Mouse (Mus musculus): ENCODE measurements at regions not wholly inside any gene's neighbourhood (a gene's known extent, or its start where the extent isn't known, plus 50 kb on each side); places are given as distances from the start of the nearest gene placed in this dataset.
A peak's percentile ranks its signal among the peaks of the same experiment; 100 is the strongest.

DNA sequence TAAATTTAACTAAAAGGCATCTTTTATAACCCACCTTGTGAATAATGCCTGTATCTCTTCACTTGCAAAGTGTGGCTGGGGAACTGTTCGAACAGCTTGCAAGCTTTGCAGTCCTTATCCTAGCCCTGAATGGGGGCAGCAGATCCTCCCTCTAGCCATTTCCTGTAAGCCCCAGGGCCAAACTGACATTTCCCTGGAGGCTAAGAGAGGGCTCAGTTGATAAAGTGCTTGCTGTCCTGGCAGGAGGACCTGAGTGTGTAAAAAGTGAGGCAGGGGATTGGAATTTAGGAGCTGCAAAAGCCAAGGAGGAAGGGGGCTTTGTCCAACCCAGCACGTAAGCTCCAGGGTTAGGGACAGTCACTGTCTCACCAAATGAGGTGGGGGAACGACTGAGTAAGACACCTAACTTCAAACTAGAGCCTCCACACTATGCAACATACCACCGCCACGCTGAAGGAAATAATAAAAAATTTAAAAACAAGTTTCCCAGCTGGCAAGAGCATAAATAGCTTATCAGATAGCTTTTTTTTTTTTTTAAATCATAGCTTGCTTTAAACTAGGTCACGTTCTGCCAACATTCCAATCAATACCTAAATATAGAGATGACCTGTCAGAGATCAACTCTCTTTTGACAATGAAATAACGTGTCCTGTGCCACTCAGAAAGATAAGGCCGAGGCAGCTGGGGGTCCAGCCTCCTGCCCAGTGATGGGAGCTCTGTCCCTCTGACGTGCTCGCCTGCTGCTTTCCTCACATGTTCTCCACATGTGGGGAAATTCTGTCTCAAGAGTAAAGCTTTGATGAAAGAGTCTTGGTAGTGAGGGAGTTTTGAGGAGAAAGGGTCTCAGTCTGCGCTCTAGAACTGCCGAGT lies 146.0 kb downstream of the Zfp36l1 start:
- DNase-seq, result no peak

DNA sequence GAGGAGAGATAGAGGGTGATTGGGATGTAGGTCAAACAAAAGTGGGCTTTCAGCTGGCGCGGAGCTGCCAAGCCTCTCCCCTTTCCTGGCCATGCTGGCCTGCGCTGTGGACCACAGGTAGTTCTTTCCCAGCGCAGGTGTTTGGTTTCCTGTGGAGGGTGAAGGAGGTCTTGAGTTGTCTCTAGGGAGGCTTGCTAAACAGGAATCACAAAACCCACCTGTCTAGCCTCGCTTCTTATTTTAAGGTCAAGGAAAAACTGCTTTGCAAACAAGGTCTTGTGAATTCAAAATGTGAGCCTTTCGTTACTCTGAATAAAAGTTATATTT lies 146.6 kb downstream of the Zfp36l1 start:
- no peak for DNase-seq

DNA sequence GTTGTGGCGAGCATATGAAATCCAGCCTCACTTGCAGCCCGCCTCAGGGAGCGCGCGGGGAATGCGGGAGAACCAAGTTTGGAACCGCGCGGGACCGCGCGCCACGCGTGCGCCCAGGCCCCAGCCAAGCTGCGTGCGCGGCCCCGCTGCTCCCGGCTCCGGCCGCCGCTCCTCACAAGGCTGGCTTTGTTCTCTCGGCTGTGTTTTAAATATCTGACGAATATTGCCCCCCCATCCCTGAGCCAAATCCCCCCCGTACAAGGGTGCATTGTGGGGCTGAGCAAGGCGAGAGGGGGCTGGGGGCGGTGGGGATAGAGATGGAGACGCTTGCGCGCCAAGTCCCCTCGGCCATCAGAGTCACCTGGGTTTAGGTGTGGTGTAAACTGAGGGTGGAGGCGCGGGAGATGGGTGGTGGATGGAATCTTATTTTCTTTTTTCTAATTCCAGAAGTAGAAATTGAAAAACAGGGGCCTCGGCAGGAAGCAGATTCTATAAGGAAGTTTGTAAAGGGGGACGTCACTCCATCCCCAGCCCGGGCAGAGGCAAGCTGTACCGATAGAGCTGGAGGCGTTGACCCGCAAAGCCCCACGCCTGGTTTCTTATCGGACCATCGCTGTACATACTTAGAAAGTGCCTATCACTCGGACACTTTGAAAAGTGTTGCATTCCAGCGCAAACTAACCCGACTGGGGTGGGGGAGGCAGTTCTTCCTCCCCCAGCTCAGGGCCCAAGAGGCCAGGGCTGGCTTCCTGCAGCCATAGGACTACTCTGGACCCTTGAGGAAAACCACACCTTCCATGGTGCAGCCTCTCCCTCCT lies 147.1 kb downstream of the Zfp36l1 start:
- peak; percentile 28 to 48 for DNase-seq

DNA sequence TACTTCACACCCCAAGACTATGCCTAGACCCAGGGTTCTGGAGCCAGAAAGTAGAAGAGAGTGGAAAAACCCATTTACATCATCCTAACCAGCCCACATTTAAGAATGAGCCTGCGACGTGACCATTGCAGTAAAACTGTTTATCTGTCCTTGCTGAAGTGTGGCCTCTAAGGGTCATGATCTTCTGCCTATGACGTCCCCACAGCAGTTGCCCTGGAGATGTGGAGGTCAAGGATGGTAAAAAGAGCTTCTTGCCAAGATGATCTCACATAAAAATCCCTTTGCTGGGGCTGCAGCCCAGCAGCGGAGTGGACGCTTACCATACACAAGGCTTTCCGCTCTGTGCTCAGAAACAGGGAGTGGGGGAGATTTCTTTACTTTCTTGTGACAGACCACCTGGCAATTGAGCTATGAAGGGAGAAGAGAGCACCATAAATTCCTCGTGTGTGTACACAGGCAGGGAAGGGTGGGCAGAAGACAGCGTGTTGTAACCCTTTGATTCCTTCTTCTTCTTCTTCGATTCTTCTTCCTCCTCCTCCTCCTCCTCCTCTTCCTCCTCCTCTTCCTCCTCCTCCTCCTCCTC lies 149.3 kb downstream of the Zfp36l1 start:
- no peak for DNase-seq

DNA sequence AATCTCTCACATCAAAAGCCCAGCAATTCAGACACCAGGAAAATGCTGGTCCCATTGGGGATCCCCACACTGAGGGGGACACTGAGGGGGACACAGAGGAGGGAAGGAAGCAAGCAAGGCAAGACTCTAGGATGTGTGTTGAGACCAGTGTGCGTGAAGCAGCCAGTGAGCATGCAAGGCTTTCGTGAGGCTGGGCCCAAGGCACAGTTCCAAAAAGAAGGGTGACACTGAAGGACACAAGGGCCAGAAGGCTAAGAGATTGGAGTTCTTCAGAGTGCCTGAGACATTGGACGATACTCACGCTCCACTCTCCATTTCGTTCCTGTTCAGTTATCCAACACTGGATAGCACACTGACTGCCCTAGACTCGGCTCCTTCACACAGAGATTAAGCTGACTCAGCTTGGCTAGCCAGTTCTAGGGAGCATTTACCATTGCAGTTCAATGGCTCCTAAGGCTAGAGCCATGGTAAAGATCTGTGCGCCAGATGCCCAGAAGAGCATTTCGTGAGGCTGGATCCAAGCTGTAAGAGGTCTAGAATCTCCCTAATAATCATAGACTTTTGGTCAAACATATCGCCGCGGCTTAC lies 150.1 kb downstream of the Zfp36l1 start:
- no peak for DNase-seq

DNA sequence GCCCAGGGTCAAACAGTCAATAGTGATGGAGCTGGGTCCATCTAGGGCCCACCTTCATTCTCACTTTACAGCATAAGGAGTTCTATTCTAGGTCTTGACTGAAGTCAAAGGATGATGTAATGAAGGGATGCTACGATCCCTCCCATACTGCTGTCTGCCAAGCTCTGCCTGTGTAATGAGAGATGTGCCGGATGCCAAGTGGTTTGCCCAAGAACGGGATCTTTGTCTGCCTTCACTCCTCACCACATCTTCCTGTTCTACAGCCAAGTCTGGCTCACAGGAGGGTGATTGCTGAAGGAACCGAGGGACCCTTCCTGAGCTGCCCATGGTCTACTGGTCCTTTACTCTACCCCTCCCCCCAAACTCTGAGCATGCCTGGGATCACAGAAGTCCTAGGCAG lies 150.9 kb downstream of the Zfp36l1 start:
- no peak for DNase-seq

DNA sequence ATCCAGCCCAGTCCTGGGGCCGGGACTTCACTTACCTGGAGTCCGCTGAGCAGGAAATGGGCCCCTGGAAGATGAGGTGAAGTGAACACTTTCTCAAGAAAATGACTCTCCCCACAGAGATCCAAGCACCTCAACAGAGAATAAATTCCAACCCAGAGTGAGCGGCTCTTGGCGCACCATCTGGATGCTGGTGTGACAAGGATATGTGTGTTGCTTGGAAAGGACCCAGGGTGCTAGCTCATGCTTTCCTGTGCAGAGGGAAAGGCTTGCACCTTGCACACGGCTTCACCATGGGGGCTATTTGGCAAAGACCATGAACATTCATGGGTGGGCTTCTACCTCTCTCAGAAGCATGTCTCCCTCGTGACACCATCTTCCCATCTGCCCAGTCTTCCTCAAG lies 151.7 kb downstream of the Zfp36l1 start:
- no peak for DNase-seq

DNA sequence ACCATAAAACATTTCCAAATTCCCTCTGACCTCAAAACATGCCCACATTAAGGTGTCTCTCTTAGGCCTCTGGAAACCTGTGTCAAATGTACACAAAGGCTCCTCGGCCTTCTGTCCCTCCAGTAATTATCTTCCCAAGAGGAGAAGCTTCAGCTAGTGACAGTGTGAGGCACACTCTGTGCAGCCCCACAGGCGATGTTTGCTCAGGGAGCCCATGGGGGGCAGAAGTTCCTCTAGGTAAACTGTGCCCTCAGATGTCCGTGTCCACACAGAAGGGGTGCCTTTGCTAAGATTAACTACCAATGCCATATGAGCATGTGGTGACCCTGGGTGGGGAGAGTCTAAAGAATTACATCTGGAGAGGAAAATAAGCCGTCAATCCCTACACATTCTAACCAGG lies 152.4 kb downstream of the Zfp36l1 start:
- no peak for DNase-seq

DNA sequence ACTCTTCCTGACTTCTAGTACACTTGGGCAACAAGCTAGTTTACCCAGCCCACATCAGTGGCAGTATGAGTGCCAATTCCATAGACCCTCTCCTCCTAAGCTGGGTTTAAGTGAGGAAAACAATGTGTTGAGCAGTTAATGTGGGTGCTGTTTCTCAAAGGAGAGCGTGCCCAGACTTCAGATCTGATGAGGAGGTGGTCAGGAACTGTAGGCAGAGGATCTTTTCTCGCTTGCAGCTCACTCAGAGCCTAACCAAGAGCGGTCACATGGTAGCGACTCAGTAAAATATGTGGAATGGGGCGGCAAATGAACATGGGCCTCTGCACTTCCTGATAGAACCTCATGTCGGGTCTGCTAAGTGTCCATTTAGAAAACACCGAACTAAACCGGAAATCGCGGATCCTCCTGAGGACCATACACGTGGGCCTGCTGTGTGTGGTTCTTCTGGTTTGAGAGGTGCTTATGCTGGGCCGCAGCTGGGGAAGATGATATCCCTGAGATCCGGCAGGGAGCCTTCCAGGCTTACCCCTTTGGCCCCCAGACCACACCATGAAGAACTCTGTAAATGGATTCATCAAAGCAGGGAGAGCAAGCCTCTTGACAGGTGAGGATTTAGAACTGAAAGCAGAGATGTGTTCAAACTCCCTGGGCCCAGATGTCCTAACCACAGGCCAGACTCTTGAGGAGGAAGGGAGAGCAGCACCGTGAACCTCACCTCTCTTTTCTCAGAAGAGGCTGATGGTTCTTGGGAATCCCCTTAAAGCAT lies 153.1 kb downstream of the Zfp36l1 start:
- no peak for DNase-seq

DNA sequence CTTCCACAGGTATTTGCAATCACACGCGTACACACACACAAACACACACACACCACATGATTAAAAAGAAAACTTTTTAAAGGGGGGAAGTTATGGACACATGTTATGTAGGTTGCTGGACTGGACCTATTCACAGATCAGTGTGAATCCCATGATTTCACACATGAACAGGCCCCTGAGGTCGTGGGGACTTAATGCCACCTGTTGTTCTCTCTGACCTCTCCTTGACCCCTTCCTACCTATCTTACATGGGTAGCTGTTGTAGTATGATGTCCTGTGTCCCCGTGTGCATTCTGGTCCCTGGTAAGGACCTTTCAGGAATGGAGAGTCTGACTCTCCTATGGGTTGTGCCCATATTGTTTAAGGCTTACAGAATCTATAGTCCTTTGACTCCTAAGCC lies 155.6 kb downstream of the Zfp36l1 start:
- DNase-seq, result no peak

DNA sequence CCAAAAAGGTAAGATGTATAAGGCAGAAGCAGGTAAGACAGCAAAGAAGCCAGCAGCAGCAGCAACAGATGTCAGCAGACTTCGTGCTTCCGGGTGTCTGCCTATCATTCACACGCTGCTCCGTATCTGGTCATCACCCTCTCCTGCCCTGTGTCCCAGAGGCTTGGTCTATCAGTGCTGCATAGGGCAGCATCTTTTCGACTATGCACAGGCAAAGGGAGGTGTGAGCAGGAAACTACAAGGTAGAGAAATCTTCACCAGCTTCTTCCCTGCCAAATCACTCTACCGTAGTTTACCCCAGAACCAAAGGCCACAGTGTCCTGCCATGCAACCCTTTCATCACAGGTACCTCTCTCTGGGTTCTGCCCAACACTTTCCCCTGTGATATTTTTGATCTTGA lies 156.5 kb downstream of the Zfp36l1 start:
- no peak for DNase-seq

DNA sequence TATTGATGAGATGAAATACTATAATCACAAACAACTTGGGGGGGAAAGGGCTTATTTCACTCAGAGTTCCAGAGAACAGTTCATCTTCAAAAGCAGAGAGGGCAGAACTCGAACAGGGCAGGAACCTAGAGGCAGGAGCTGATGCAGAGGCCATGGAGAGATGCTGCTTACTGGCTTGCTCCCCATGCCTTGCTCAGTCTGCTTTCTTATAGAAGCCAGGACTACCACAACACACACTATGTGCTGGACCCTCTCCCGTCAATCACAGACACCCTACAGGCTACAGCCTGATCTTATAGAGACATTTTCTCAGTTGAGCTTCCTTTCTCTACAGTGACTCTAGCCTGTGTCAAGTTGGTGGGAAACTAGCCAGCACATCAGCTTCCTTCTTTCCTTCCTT lies 157.3 kb downstream of the Zfp36l1 start:
- no peak for DNase-seq

DNA sequence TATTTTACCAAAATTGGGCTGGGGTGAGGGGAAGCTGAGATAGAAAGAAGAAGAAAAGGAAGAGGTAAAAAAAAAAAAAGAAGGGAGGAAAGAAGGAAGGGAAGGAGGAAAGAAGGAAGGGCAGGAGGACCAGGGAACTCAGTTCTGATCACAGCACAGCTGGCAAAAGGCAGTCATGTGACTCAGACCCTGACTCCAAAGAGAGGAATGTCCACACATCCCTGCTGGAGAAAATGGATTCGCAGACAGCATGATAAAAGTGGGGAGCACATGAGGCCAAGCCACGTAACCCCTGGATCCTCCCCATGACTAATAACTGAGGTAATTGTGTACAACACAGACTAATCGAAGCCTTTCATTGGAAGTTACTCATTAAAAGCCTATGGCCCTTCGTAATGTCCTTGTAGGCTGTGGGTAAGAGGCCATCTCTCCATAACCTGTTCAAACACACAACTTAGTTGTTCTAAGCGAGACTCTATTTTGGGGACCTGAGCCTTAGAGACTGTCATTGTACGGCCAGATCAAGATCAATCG lies 162.2 kb downstream of the Zfp36l1 start:
- no peak for DNase-seq

DNA sequence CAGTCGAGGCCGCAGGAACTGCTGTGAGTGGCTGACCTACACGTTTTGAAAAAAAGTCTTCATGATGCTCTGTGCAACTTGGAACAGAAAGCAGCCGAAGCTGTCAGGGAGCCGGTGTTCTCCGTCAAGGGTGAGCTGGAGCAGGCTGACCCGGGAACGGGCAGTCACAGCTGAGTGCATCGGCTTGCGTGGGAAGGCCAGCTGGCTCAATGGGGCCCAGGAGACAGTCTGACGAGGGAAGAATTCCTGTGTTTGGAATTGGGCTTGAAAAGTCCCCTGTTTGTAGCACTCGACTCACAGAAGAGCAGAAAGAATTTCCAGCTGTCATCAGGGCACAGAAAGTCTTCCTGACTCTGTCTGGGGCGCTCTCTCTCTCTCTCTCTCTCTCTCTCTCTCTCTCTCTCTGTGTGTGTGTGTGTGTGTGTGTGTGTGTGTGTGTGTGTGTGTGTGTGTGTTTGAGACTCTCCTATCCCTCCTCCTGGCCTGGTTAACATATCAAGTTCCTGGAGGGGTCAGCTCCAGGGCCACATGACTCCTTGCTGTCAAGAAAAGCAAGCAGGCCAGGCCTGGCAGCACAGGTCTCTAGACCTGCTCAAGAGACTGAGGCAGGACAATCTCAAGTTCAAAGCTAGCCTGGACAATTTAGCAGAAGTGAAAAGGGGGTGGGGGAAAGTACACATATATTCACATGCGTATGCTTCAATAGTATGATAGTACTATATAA lies 163.6 kb downstream of the Zfp36l1 start:
- no peak for DNase-seq

DNA sequence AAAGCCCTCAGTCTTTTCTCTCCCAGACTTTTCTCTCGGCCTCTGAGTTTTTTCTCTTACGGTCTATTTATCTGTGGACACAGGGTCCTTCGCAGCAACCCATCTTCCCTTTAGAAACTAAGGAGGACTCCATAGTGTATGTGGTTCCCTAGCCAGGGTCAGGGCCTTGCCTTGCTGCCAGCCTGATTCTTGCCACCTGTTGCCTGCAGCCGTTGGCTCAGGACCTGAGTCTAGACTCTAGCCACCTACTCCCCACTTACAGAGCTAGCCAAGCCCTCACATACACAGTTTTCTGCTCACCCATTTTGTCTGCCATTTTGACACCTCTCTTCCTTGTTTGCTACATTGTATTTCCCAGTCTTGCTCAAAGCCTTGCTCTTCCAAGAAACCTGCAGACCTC lies 165.2 kb downstream of the Zfp36l1 start:
- no peak for DNase-seq

DNA sequence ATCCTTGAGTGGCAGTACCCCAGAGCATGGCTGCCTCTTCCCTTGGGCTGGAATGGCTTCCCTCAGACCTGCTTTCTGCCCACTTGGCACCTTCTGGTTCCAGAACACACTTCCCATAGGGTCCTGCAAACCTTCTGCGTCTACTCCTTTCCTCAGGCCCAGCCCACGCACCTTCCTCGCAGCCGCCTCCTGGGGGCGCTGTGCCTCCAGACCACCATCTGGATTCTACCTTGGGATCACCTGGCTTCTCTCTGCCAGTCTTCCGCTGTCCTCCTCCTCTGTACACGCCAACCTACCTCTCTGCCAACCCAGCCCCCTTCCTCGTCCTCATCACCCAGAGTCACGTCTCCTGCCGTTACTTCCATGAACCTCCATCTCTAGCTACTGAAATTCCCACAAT lies 166.0 kb downstream of the Zfp36l1 start:
- DNase-seq, result no peak

DNA sequence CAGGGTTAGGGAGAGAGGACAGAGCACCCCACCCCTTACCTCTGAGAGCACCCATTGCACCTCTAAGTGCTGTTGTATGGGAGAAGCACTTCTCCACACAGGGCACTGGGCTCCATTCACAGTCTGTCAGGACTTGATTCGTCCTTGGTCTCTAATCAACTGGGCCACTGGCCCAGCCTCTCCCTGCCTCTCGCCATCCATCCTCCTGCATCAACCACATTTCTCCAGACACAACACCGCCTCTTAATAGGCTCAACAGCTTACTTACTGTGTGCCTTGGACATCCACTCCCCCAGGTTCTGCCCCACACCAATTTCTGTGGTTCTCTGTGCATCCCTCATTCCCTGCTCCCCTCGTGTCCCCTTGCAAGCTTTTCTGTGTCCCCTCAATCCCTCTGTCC lies 166.9 kb downstream of the Zfp36l1 start:
- DNase-seq, result no peak

DNA sequence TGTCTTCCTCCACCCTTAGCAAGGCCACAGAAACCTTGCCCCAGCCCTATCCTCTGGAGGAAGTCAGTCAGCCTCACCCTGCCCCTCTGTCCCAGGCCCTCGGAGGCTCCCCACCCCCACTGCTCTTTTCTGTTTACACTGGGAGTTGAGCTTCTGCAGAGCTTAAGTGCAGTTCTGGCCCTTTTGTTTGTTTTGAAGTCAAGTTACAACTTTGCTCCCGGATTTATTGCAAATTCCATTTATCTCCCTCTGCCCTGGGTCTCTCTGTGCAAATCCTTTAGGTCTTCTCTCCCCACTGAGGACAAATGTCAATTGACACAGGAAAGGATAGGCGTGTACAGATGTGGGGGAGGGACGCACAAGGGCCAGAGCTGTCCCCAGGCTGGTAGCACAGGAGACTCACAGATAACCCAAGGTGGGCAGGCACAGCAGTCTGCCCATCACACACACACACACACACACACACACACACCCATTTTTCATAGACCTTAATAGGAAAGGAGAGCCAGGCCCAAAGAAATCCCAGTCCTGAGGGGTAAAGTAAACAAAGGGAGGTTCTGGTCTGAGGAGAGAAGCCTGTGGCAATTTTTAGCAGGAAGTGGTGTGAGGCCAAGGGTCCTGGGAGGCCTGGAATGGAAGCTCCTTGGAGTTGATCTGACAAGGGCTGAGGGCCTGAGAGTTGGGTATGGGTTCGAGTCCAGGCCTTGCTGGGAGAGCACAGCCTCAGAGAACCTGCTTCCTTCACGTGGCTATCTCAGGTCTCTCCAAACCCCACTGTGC lies 167.9 kb downstream of the Zfp36l1 start:
- DNase-seq, result no peak

DNA sequence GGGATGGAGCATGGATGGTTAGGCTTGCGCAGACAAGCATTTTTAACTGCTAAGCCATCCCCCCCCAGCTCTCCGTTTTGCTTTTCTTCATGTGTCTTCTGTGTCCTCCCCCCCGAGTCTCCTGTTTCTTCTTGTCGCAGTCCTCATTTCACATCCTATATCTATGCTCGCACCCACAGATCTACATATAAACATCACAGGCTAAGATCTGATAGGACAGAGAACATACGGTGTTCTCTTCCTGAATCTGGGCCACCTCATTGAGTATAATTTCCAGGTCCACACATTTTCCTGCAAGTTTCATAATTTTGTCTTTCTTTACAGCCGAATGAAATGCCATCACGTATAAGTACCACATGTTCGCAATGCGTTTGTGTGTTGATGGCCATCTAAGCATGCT lies 168.7 kb downstream of the Zfp36l1 start:
- no peak for DNase-seq

DNA sequence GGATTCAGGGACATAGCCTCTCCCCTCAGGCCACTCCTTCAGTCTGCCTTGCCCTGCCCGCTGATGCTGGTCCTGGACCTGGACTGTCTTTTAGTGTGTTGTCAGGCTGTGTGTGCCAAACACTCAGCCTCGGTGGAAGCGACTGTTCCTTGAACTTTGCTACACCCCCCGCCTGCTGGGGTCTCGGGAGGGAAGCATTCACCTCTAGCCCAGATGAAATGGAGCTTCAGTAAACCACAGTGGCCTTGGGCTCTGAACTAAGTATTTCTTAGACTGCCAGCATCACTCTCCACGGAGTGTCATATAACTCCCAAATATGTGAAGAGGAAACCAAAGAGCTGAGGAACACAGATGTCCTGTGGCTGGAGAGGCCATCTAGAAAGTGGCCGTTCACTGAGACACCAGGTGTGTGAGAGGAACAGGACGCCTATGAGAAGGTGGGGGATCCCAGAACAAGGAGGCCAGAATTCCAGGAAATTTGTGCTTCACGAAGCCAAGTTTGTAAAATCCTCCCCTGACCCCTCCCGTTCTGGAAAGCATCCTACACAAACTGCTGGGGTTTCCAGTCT lies 170.2 kb downstream of the Zfp36l1 start:
- no peak for DNase-seq

DNA sequence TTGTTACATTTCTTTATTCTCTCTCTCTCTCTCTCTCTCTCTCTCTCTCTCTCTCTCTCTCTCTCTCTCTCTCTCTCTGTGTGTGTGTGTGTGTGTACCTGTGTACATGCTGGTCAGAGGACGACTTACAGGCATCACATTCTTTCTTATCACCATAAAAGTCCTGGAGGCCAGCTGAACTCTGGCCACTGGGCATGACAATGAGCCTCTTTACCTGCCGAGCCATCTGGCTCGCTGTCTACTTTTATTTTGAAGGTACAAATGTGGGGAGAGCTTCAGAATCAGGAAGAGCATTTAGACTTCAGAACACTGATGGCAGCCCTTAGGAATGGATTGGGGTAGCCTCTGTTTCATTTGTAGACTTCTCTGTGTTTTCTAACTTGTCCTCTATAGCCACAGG lies 171.0 kb downstream of the Zfp36l1 start:
- no peak for DNase-seq

All from cerebellum, postnatal 36 days (tissue).